Mouse (Mus musculus) kidney, adult 2 months (tissue): Measurements from ENCODE around the gene Dnmt1.

Experiments
- CTCF ChIP-seq: fragments of 200-500 bp; conservative IDR thresholded peaks from 2 replicates; pipeline ENCODE4 v1.5.1; 2011; ENCODE audit warnings: low read depth, mild to moderate bottlenecking, control low read depth, low read length, moderate library complexity, mixed read lengths; ENCODE audit not compliant: insufficient read depth, insufficient read length
- POLR2A ChIP-seq: fragments of 200-500 bp; IDR thresholded peaks from one replicate; pipeline ENCODE4 v1.6.1; 2011; ENCODE audit warnings: low read depth, low read length, control low read depth

DNA sequence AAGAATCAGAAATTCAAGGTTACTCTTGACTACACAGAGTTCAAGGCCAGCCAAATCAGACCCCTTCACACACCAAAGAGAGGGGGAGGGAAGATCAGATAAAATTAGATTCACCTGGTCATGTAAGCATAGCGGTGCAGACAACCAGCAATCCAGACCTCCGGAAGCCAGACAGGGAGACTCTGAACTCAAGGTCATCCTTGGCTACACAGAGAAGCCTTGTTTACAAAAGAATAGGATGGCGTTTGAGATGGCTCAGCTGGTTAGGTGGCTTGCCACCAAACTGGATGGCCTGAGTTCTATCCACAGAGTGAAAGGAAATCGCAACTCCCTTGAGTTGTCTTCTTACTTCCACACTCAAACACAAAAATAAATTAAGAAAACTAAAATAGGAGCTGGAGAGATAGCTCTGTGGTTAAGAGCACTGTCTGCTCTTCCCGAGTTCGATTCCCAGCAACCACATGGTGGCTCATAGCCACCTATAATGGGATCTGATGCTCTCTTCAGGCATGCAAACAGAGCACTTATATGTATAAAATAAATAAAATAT is 42.0 kb upstream of the Dnmt1 start:
- TF ChIP-seq CTCF, result no peak
- TF ChIP-seq POLR2A, result no peak
